Mouse (Mus musculus): ENCODE data around the gene Dapk1. TPM values are rescaled to one million over a fixed set of nuclear protein-coding genes. Genes with fewer than 3 reads are reported as not detected.

Gene Dapk1
- polyA plus RNA-seq, 1 experiment from 2014 or later = 3.3 TPM

GRCm38 (mm10) chr13:60716107-60716506 is 114.4 kb downstream of the Dapk1 start:
- no peak overlapping the region for H3K4me2 ChIP-seq (replicated peaks; ENCODE audit: low read depth)
- H3K4me1 ChIP-seq (replicated peaks; ENCODE audit: control insufficient read depth, insufficient read depth, low read length) = no peaks in the 10 kb centered on the region
- TF ChIP-seq CTCF (IDR thresholded peaks at IDR 0.05; ENCODE audit: low read depth) = no peak
- H3K27ac ChIP-seq (ENCODE audit: low read depth, low read length) = no peak overlapping the region
- WGBS = 48% methylated on average over 3 of the region's 3 CpGs
- no peak overlapping the region for H3K4me3 ChIP-seq (ENCODE audit: low read depth, low read length)
- H3K36me3 ChIP-seq (ENCODE audit: control insufficient read depth, insufficient read depth) = no peaks in the 10 kb centered on the region
- ATAC-seq = no peak
- H3K9ac ChIP-seq (ENCODE audit: low read depth, low read length) = no peak overlapping the region
- H3K9me3 ChIP-seq (ENCODE audit: control insufficient read depth) = no peaks in the 10 kb centered on the region
- H3K27me3 ChIP-seq (replicated peaks; ENCODE audit: control insufficient read depth, insufficient read depth, low read length) = no peaks in the 10 kb centered on the region

GRCm38 (mm10) chr13:60717421-60717820 is 115.7 kb downstream of the Dapk1 start:
- Histone ChIP-seq H3K27ac (ENCODE audit: low read depth, low read length) (no peak overlapping the region), H3K4me2 (replicated peaks; ENCODE audit: low read depth) (no peak overlapping the region), H3K4me3 (ENCODE audit: low read depth, low read length) (no peak overlapping the region), H3K27me3 (replicated peaks; ENCODE audit: control insufficient read depth, insufficient read depth, low read length) (no peaks in the 10 kb centered on the region), H3K4me1 (replicated peaks; ENCODE audit: control insufficient read depth, insufficient read depth, low read length) (no peaks in the 10 kb centered on the region), H3K9me3 (ENCODE audit: control insufficient read depth) (no peaks in the 10 kb centered on the region), H3K36me3 (ENCODE audit: control insufficient read depth, insufficient read depth) (no peaks in the 10 kb centered on the region), H3K9ac (ENCODE audit: low read depth, low read length) (no peak overlapping the region)
- no peak for ATAC-seq
- 93% methylated on average over 10 of the region's 10 CpGs for WGBS
- TF ChIP-seq CTCF (IDR thresholded peaks at IDR 0.05; ENCODE audit: low read depth) = no peak

- Histone ChIP-seq H3K27ac (ENCODE audit: low read depth, low read length) (no peak overlapping the region), H3K4me1 (replicated peaks; ENCODE audit: control insufficient read depth, insufficient read depth, low read length) (no peaks in the 10 kb centered on the region), H3K4me2 (replicated peaks; ENCODE audit: low read depth) (no peak overlapping the region), H3K9ac (ENCODE audit: low read depth, low read length) (no peak overlapping the region), H3K27me3 (replicated peaks; ENCODE audit: control insufficient read depth, insufficient read depth, low read length) (no peaks in the 10 kb centered on the region), H3K9me3 (ENCODE audit: control insufficient read depth) (no peaks in the 10 kb centered on the region), H3K36me3 (ENCODE audit: control insufficient read depth, insufficient read depth) (no peaks in the 10 kb centered on the region), H3K4me3 (ENCODE audit: low read depth, low read length) (no peak overlapping the region)
- no peak for TF ChIP-seq CTCF (IDR thresholded peaks at IDR 0.05; ENCODE audit: low read depth)
- no peak for ATAC-seq
- WGBS = 81% methylated on average over 10 of the region's 10 CpGs
These were observed 117.8 kb downstream of the Dapk1 start for GRCm38 (mm10) chr13:60719581-60719980.

- no peak for TF ChIP-seq CTCF (IDR thresholded peaks at IDR 0.05; ENCODE audit: low read depth)
- no peak overlapping the region for H3K4me2 ChIP-seq (replicated peaks; ENCODE audit: low read depth)
- 79% methylated on average over 8 of the region's 8 CpGs for WGBS
- H3K27me3 ChIP-seq (replicated peaks; ENCODE audit: control insufficient read depth, insufficient read depth, low read length) = no peaks in the 10 kb centered on the region
- no peak overlapping the region for H3K9ac ChIP-seq (ENCODE audit: low read depth, low read length)
- no peak for ATAC-seq
- no peaks in the 10 kb centered on the region for H3K9me3 ChIP-seq (ENCODE audit: control insufficient read depth)
- no peak overlapping the region for H3K4me3 ChIP-seq (ENCODE audit: low read depth, low read length)
- H3K27ac ChIP-seq (ENCODE audit: low read depth, low read length) = no peak overlapping the region
- no peaks in the 10 kb centered on the region for H3K4me1 ChIP-seq (replicated peaks; ENCODE audit: control insufficient read depth, insufficient read depth, low read length)
- H3K36me3 ChIP-seq (ENCODE audit: control insufficient read depth, insufficient read depth) = no peaks in the 10 kb centered on the region
These were observed 121.0 kb downstream of the Dapk1 start for GRCm38 (mm10) chr13:60722763-60723162.

- WGBS = 89% methylated on average over 9 of the region's 9 CpGs
- ATAC-seq = no peak
These were observed 126.7 kb downstream of the Dapk1 start for GRCm38 (mm10) chr13:60728276-60729054.

GRCm38 (mm10) chr13:60729055-60729402 is 127.3 kb downstream of the Dapk1 start:
- Histone ChIP-seq H3K4me2 (replicated peaks; ENCODE audit: low read depth) (no peak overlapping the region), H3K27me3 (replicated peaks; ENCODE audit: control insufficient read depth, insufficient read depth, low read length) (no peaks in the 10 kb centered on the region), H3K9me3 (ENCODE audit: control insufficient read depth) (no peaks in the 10 kb centered on the region), H3K27ac (ENCODE audit: low read depth, low read length) (no peak overlapping the region), H3K36me3 (ENCODE audit: control insufficient read depth, insufficient read depth) (no peaks in the 10 kb centered on the region), H3K4me1 (replicated peaks; ENCODE audit: control insufficient read depth, insufficient read depth, low read length) (no peaks in the 10 kb centered on the region), H3K9ac (ENCODE audit: low read depth, low read length) (no peak overlapping the region), H3K4me3 (ENCODE audit: low read depth, low read length) (no peak overlapping the region)
- no peak for ATAC-seq
- TF ChIP-seq CTCF (IDR thresholded peaks at IDR 0.05; ENCODE audit: low read depth) = no peak
- 80% methylated on average over 3 of the region's 3 CpGs for WGBS

More at GRCm38 (mm10) chr13:60728276-60729054, 126.7 kb downstream of the Dapk1 start:
- H3K4me3 ChIP-seq (ENCODE audit: low read depth, low read length) = no peak overlapping the region
- H3K36me3 ChIP-seq (ENCODE audit: control insufficient read depth, insufficient read depth) = no peaks in the 10 kb centered on the region
- H3K4me2 ChIP-seq (replicated peaks; ENCODE audit: low read depth) = no peak overlapping the region
- no peaks in the 10 kb centered on the region for H3K9me3 ChIP-seq (ENCODE audit: control insufficient read depth)
- H3K27me3 ChIP-seq (replicated peaks; ENCODE audit: control insufficient read depth, insufficient read depth, low read length) = no peaks in the 10 kb centered on the region
- no peak for TF ChIP-seq CTCF (IDR thresholded peaks at IDR 0.05; ENCODE audit: low read depth)
- H3K4me1 ChIP-seq (replicated peaks; ENCODE audit: control insufficient read depth, insufficient read depth, low read length) = no peaks in the 10 kb centered on the region
- no peak overlapping the region for H3K9ac ChIP-seq (ENCODE audit: low read depth, low read length)
- no peak overlapping the region for H3K27ac ChIP-seq (ENCODE audit: low read depth, low read length)
